Mouse (Mus musculus): ENCODE data around the gene Ssc4d. TPM values are rescaled to one million over a fixed set of nuclear protein-coding genes. Genes with fewer than 3 reads are reported as not detected.

Ssc4d gene
- total and polyA plus RNA-seq, 3 experiments, result 1.9 to 2.9 (median 2.0) TPM

DNA sequence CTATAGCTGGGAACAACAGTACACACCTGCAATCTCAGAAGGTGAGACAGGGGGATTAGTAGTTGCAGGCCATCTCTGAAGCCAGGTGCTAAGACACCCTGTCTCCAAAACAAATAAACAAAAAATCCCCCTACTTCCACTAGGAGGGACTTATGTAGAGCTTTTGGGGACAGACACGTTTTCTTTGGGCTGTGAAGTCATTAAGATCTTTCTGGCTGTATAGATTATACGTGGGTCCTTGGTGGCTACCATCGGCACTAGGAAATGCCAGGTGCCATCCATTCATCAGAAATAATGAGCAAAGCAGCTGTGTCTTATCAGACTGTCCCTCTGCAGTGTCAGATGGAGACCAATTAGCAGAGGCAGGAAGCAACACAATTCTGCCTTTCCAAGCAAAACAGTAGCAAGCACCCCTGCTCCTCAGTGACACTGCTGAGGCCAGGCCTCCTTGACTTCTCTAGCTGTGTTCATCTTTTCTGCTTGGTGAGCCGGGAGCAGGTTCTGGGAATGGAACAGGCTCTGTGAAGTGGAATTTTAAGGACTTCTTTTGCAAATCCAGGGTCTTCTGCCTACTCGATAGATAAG is 19.1 kb upstream of the Ssc4d start:
- TF ChIP-seq MAFK (IDR thresholded peaks at IDR 0.05; ENCODE audit: insufficient replicate concordance, low read length) (no peak), ZNF384 (IDR thresholded peaks at IDR 0.05; ENCODE audit: low read depth, low read length) (no peak), EP300 (IDR thresholded peaks at IDR 0.05; ENCODE audit: low read length) (no peak), MEF2A (IDR thresholded peaks at IDR 0.05; ENCODE audit: borderline replicate concordance, low read depth, low read length) (no peak), MAX (IDR thresholded peaks at IDR 0.05; ENCODE audit: low read length) (no peak), NELFE (IDR thresholded peaks at IDR 0.05; ENCODE audit: low read depth, low read length) (no peak), ZC3H11A (IDR thresholded peaks at IDR 0.05; ENCODE audit: low read depth, low read length) (no peak), RAD21 (IDR thresholded peaks at IDR 0.05; ENCODE audit: low read depth, low read length) (no peak), RCOR1 (conservative IDR thresholded peaks at IDR 0.05; ENCODE audit: low read depth, low read length) (no peak), MAZ (IDR thresholded peaks at IDR 0.05; ENCODE audit: low read depth, low read length) (no peak), E2F4 (IDR thresholded peaks at IDR 0.05; ENCODE audit: insufficient replicate concordance, low read depth, low read length) (no peak), KAT2A (IDR thresholded peaks at IDR 0.05; ENCODE audit: insufficient replicate concordance, low read length) (no peak), JUN (IDR thresholded peaks at IDR 0.05; ENCODE audit: insufficient read depth, low read depth, low read length) (no peak), HCFC1 (IDR thresholded peaks at IDR 0.05; ENCODE audit: low read depth, low read length) (no peak), POLR2AphosphoS2 (IDR thresholded peaks at IDR 0.05; ENCODE audit: low read depth, low read length) (no peak), SMC3 (IDR thresholded peaks at IDR 0.05; ENCODE audit: low read depth, low read length) (no peak), NRF1 (IDR thresholded peaks at IDR 0.05; ENCODE audit: low read depth, low read length) (no peak), BHLHE40 (IDR thresholded peaks at IDR 0.05; ENCODE audit: low read depth, low read length) (no peak)
- H3K27ac ChIP-seq (ENCODE audit: insufficient read depth, low read depth), result no peak overlapping the region
- H3K79me2 ChIP-seq (replicated peaks; ENCODE audit: control insufficient read depth, extremely low read depth, insufficient read depth, poor library complexity, severe bottlenecking), result peaks cover 5% of the 10 kb centered on the region; the same call in 1 of the 2 replicates
- in situ Hi-C loops (cut with MboI; ENCODE audit: low pct_ligation_motif_present, low pct_unique_long_range_greater_than_20kb, low sequenced_read_pairs) (loop anchor here (5.0 kb wide), 1 partner anchor 34 kb away; no protein-coding TSS in a partner anchor), dilution Hi-C loops (cut with MboI; ENCODE audit: extremely low pct_ligation_motif_present, extremely low pct_unique_long_range_greater_than_20kb, low sequenced_read_pairs) (no loop called here)
- no peak overlapping the region for H3K4me2 ChIP-seq (ENCODE audit: insufficient read depth, low read depth, poor library complexity, severe bottlenecking)
- H3K36me3 ChIP-seq (replicated peaks in 1 of 2; ENCODE audit: control insufficient read depth in 1 of 2, insufficient read depth in 1 of 2, low read length in 1 of 2), result peaks cover 10 to 23% of the 10 kb centered on the region in 2 experiments
- peaks cover 11 to 62% of the 10 kb centered on the region in 2 experiments for H3K4me1 ChIP-seq (ENCODE audit: control insufficient read depth in 1 of 2, insufficient read depth in 2 of 2)
- H3K9ac ChIP-seq (ENCODE audit: insufficient read depth, low read depth), result no peak overlapping the region
- H3K4me3 ChIP-seq (replicated peaks in 1 of 3; ENCODE audit: low read depth in 2 of 3, low read length in 2 of 3, poor library complexity in 1 of 3), result no peak overlapping the region
- H3K9me3 ChIP-seq (replicated peaks; ENCODE audit: low read length), result no peaks in the 10 kb centered on the region
- no peak for DNase-seq (ENCODE audit: extremely low read depth)
- H3K27me3 ChIP-seq (replicated peaks), result no peaks in the 10 kb centered on the region

DNA sequence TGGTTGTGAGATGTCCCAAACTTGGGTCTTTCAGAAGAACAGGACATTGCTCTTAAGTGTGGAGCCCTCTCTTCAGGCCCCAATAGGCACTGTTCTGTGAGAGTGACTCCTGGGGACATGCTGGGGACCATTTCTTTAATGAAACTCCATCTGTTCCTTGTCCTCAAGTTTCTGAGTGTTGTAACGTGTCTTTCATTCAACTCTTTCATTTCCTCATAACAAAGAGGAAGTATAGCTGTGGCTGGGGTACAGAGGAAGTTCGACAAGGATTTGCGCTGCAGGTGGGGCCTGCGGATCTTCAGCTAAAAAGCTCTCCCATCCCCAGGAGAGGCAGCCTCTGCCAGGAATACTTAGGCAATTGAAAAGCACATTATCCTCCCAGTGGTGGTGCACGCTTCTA is 16.3 kb upstream of the Ssc4d start:
- dilution Hi-C loops (cut with MboI; ENCODE audit: extremely low pct_ligation_motif_present, extremely low pct_unique_long_range_greater_than_20kb, low sequenced_read_pairs), result no loop called here
- TF ChIP-seq ZC3H11A (IDR thresholded peaks at IDR 0.05; ENCODE audit: low read depth, low read length) (no peak), POLR2A (IDR thresholded peaks at IDR 0.05; ENCODE audit: low read depth, low read length) (no peak), RCOR1 (conservative IDR thresholded peaks at IDR 0.05; ENCODE audit: low read depth, low read length) (no peak), ELF1 (IDR thresholded peaks at IDR 0.05; ENCODE audit: low read depth, low read length) (peak; percentile 63), JUN (IDR thresholded peaks at IDR 0.05; ENCODE audit: insufficient read depth, low read depth, low read length) (0 out of 2 replicates have a peak, but pooled peaks have one; percentile 10), GABPA (IDR thresholded peaks at IDR 0.05; ENCODE audit: insufficient replicate concordance, low read depth, low read length) (no peak), ZKSCAN1 (IDR thresholded peaks at IDR 0.05; ENCODE audit: borderline replicate concordance, low read depth, low read length) (no peak), NRF1 (IDR thresholded peaks at IDR 0.05; ENCODE audit: low read depth, low read length) (no peak), TBP (conservative IDR thresholded peaks at IDR 0.05; ENCODE audit: low read depth, low read length) (no peak), EP300 (IDR thresholded peaks at IDR 0.05; ENCODE audit: low read length) (peak; percentile 89), MAZ (IDR thresholded peaks at IDR 0.05; ENCODE audit: low read depth, low read length) (no peak), MEF2A (IDR thresholded peaks at IDR 0.05; ENCODE audit: borderline replicate concordance, low read depth, low read length) (peak; percentile 51; the same call in 1 of the 2 replicates), MAX (IDR thresholded peaks at IDR 0.05; ENCODE audit: low read length) (peak; percentile 56), PAX5 (IDR thresholded peaks at IDR 0.05; ENCODE audit: low read length) (no peak), KAT2A (IDR thresholded peaks at IDR 0.05; ENCODE audit: insufficient replicate concordance, low read length) (no peak), SMC3 (IDR thresholded peaks at IDR 0.05; ENCODE audit: low read depth, low read length) (no peak), ZNF384 (IDR thresholded peaks at IDR 0.05; ENCODE audit: low read depth, low read length) (no peak), TCF12 (IDR thresholded peaks at IDR 0.05; ENCODE audit: low read depth, low read length) (peak; percentile 71; the same call in 1 of the 2 replicates), MXI1 (IDR thresholded peaks at IDR 0.05; ENCODE audit: low read depth, low read length) (no peak), CHD1 (IDR thresholded peaks at IDR 0.05; ENCODE audit: low read depth, low read length) (no peak), IRF4 (IDR thresholded peaks at IDR 0.05; ENCODE audit: low read depth, low read length) (peak; percentile 89), CHD2 (IDR thresholded peaks at IDR 0.05; ENCODE audit: low read length) (peak; percentile 45), UBTF (IDR thresholded peaks at IDR 0.05; ENCODE audit: low read depth, low read length) (no peak)

More for the DNA sequence above, 16.3 kb upstream of the Ssc4d start:
- no peak overlapping the region for H3K9ac ChIP-seq (ENCODE audit: insufficient read depth, low read depth)
- H3K79me2 ChIP-seq (replicated peaks; ENCODE audit: control insufficient read depth, extremely low read depth, insufficient read depth, poor library complexity, severe bottlenecking), result no peaks in the 10 kb centered on the region
- no peaks in the 10 kb centered on the region for H3K9me3 ChIP-seq (replicated peaks; ENCODE audit: low read length)
- in situ Hi-C loops (cut with MboI; ENCODE audit: low pct_ligation_motif_present, low pct_unique_long_range_greater_than_20kb, low sequenced_read_pairs), result loop anchor here (5.0 kb wide), 1 partner anchor 37 kb away; no protein-coding TSS in a partner anchor
- H3K36me3 ChIP-seq (replicated peaks in 1 of 2; ENCODE audit: control insufficient read depth in 1 of 2, insufficient read depth in 1 of 2, low read length in 1 of 2), result no peaks in the 10 kb centered on the region
- no peaks in the 10 kb centered on the region for H3K27me3 ChIP-seq (replicated peaks)
- DNase-seq (ENCODE audit: extremely low read depth), result peak; percentile 71
- no peak overlapping the region for H3K4me2 ChIP-seq (ENCODE audit: insufficient read depth, low read depth, poor library complexity, severe bottlenecking)
- no peak overlapping the region for H3K4me3 ChIP-seq (replicated peaks in 1 of 3; ENCODE audit: low read depth in 2 of 3, low read length in 2 of 3, poor library complexity in 1 of 3)
- H3K4me1 ChIP-seq (ENCODE audit: control insufficient read depth in 1 of 2, insufficient read depth in 2 of 2), result peaks cover 11 to 45% of the 10 kb centered on the region in 2 experiments
- H3K27ac ChIP-seq (ENCODE audit: insufficient read depth, low read depth), result no peak overlapping the region
